Mouse (Mus musculus) forebrain, embryonic 10.5 days (tissue): ENCODE measurements at regions not wholly inside any gene's neighbourhood (a gene's known extent, or its start where the extent isn't known, plus 50 kb on each side); places are given as distances from the start of the nearest gene placed in this dataset.

Experiments used
- DNase-seq: peaks from one replicate; pipeline ENCODE4 v3.0.0-alpha.2; 2017; ENCODE audit warnings: low spot score; ENCODE audit errors: extremely low spot score
- H3K27ac ChIP-seq: fragments of 300-500 bp; sonication (generic); 2 replicates; pipeline ENCODE4 v1.5.1; 2016; ENCODE audit warnings: mild to moderate bottlenecking
- H3K27me3 ChIP-seq: fragments of 300-500 bp; sonication (generic); 2 replicates; pipeline ENCODE4 v1.6.1; 2016; ENCODE audit warnings: mild to moderate bottlenecking; ENCODE audit not compliant: poor library complexity, severe bottlenecking
- H3K36me3 ChIP-seq: fragments of 300-500 bp; sonication (generic); replicated peaks from 2 replicates; pipeline ENCODE4 v1.6.1; 2016; ENCODE audit warnings: mild to moderate bottlenecking, moderate library complexity
- H3K4me1 ChIP-seq: fragments of 300-500 bp; sonication (generic); 2 replicates; pipeline ENCODE4 v1.6.1; 2016
- H3K4me3 ChIP-seq: fragments of 300-500 bp; sonication (generic); 2 replicates; pipeline ENCODE4 v1.5.1; 2016; ENCODE audit warnings: mild to moderate bottlenecking, moderate library complexity
- H3K9me3 ChIP-seq: fragments of 300-500 bp; sonication (generic); 2 replicates; pipeline ENCODE4 v1.6.1; 2016; ENCODE audit warnings: mild to moderate bottlenecking, moderate library complexity
- WGBS: fragments of 180-500 bp; shearing (Covaris S2); methylation state at CpG from one replicate; pipeline ENCODE4 v1.1.7; 2016; 5-methylcytosine and 5-hydroxymethylcytosine counted together

- Histone ChIP-seq H3K27me3 (no peaks in the 10 kb centered on the region), H3K4me3 (no peak overlapping the region), H3K36me3 (no peaks in the 10 kb centered on the region), H3K9me3 (no peaks in the 10 kb centered on the region), H3K27ac (no peak overlapping the region), H3K4me1 (no peaks in the 10 kb centered on the region; the same call in 1 of the 2 replicates)
- 70% methylated on average over 2 of the region's 2 CpGs for whole genome bisulfite sequencing
- no peak for DNase-seq
Observed at GRCm38 (mm10) chr7:40751779-40752178, 146.3 kb upstream of the Vstm2b start.

GRCm38 (mm10) chr7:40752195-40752594 is 145.9 kb upstream of the Vstm2b start:
- H3K4me3 ChIP-seq = no peak overlapping the region
- H3K36me3 ChIP-seq = no peaks in the 10 kb centered on the region
- no peak overlapping the region for H3K27ac ChIP-seq
- H3K4me1 ChIP-seq = no peaks in the 10 kb centered on the region; the same call in 1 of the 2 replicates
- DNase-seq = no peak
- 69% methylated on average over 3 of the region's 3 CpGs for WGBS
- no peaks in the 10 kb centered on the region for H3K27me3 ChIP-seq
- no peaks in the 10 kb centered on the region for H3K9me3 ChIP-seq

- H3K27ac ChIP-seq = no peak overlapping the region
- WGBS = 82% methylated on average over 1 of the region's 1 CpGs
- no peak overlapping the region for H3K4me3 ChIP-seq
- no peaks in the 10 kb centered on the region; the same call in 1 of the 2 replicates for H3K4me1 ChIP-seq
- H3K27me3 ChIP-seq = no peaks in the 10 kb centered on the region
- no peaks in the 10 kb centered on the region for H3K9me3 ChIP-seq
- H3K36me3 ChIP-seq = no peaks in the 10 kb centered on the region
- DNase-seq = no peak
Observed at GRCm38 (mm10) chr7:40753490-40753889, 144.6 kb upstream of the Vstm2b start.

- Histone ChIP-seq H3K36me3 (no peaks in the 10 kb centered on the region), H3K27ac (no peak overlapping the region), H3K27me3 (no peaks in the 10 kb centered on the region), H3K4me1 (no peaks in the 10 kb centered on the region), H3K4me3 (no peak overlapping the region), H3K9me3 (no peaks in the 10 kb centered on the region)
- no peak for DNase-seq
- WGBS = 34% methylated on average over 5 of the region's 5 CpGs
Observed at GRCm38 (mm10) chr7:40762520-40762919, 135.6 kb upstream of the Vstm2b start.

- DNase-seq = no peak
- no peaks in the 10 kb centered on the region for H3K36me3 ChIP-seq
- WGBS = 52% methylated on average over 3 of the region's 3 CpGs
- no peak overlapping the region for H3K27ac ChIP-seq
- no peaks in the 10 kb centered on the region for H3K4me1 ChIP-seq
- no peaks in the 10 kb centered on the region for H3K27me3 ChIP-seq
- H3K4me3 ChIP-seq = no peak overlapping the region
- no peaks in the 10 kb centered on the region for H3K9me3 ChIP-seq
Observed at GRCm38 (mm10) chr7:40766142-40766541, 132.0 kb upstream of the Vstm2b start.

- peaks cover 10% of the 10 kb centered on the region; the same call in 1 of the 2 replicates for H3K4me1 ChIP-seq
- H3K27ac ChIP-seq = no peak overlapping the region
- no peak overlapping the region for H3K4me3 ChIP-seq
- WGBS = 28% methylated on average over 4 of the region's 4 CpGs
- H3K36me3 ChIP-seq = no peaks in the 10 kb centered on the region
- no peaks in the 10 kb centered on the region for H3K9me3 ChIP-seq
- no peak for DNase-seq
- H3K27me3 ChIP-seq = no peaks in the 10 kb centered on the region
Observed at GRCm38 (mm10) chr7:40776220-40776619, 121.9 kb upstream of the Vstm2b start.

- Histone ChIP-seq H3K36me3 (no peaks in the 10 kb centered on the region), H3K9me3 (no peaks in the 10 kb centered on the region), H3K27ac (no peak overlapping the region), H3K4me3 (no peak overlapping the region), H3K27me3 (no peaks in the 10 kb centered on the region), H3K4me1 (no peaks in the 10 kb centered on the region)
- no peak for DNase-seq
- 83% methylated on average over 1 of the region's 1 CpGs for WGBS
Observed at GRCm38 (mm10) chr7:40784906-40785305, 113.2 kb upstream of the Vstm2b start.

GRCm38 (mm10) chr7:40786758-40787157 is 111.4 kb upstream of the Vstm2b start:
- Histone ChIP-seq H3K4me1 (no peaks in the 10 kb centered on the region), H3K9me3 (no peaks in the 10 kb centered on the region), H3K27ac (no peak overlapping the region), H3K27me3 (no peaks in the 10 kb centered on the region), H3K36me3 (no peaks in the 10 kb centered on the region), H3K4me3 (no peak overlapping the region)
- WGBS = 88% methylated on average over 2 of the region's 2 CpGs
- DNase-seq = no peak

- no peaks in the 10 kb centered on the region for H3K36me3 ChIP-seq
- no peaks in the 10 kb centered on the region for H3K9me3 ChIP-seq
- no peaks in the 10 kb centered on the region for H3K4me1 ChIP-seq
- no peak for DNase-seq
- no peak overlapping the region for H3K27ac ChIP-seq
- H3K27me3 ChIP-seq = no peaks in the 10 kb centered on the region
- no peak overlapping the region for H3K4me3 ChIP-seq
- 91% methylated on average over 2 of the region's 2 CpGs for WGBS
Observed at GRCm38 (mm10) chr7:40788486-40788885, 109.6 kb upstream of the Vstm2b start.

GRCm38 (mm10) chr7:40794458-40795207 is 103.5 kb upstream of the Vstm2b start:
- WGBS = 91% methylated on average over 11 of the region's 11 CpGs
- Histone ChIP-seq H3K4me3 (no peak overlapping the region), H3K27ac (no peak overlapping the region)

GRCm38 (mm10) chr7:40799794-40800193 is 98.3 kb upstream of the Vstm2b start:
- 75% methylated on average over 7 of the region's 7 CpGs for WGBS
- no peak for DNase-seq
- H3K4me3 ChIP-seq = no peak overlapping the region
- H3K27ac ChIP-seq = no peak overlapping the region
- no peaks in the 10 kb centered on the region for H3K4me1 ChIP-seq
- H3K9me3 ChIP-seq = no peaks in the 10 kb centered on the region
- no peaks in the 10 kb centered on the region for H3K36me3 ChIP-seq
- H3K27me3 ChIP-seq = no peaks in the 10 kb centered on the region

More at GRCm38 (mm10) chr7:40794458-40795207, 103.5 kb upstream of the Vstm2b start:
- no peak for DNase-seq
- no peaks in the 10 kb centered on the region for H3K9me3 ChIP-seq
- H3K27me3 ChIP-seq = no peaks in the 10 kb centered on the region
- H3K4me1 ChIP-seq = no peaks in the 10 kb centered on the region
- H3K36me3 ChIP-seq = no peaks in the 10 kb centered on the region

GRCm38 (mm10) chr7:40801291-40801690 is 96.8 kb upstream of the Vstm2b start:
- no peak overlapping the region for H3K27ac ChIP-seq
- no peaks in the 10 kb centered on the region for H3K9me3 ChIP-seq
- H3K4me3 ChIP-seq = no peak overlapping the region
- 74% methylated on average over 2 of the region's 2 CpGs for WGBS
- no peaks in the 10 kb centered on the region for H3K27me3 ChIP-seq
- no peaks in the 10 kb centered on the region for H3K4me1 ChIP-seq
- no peaks in the 10 kb centered on the region for H3K36me3 ChIP-seq
- DNase-seq = no peak

GRCm38 (mm10) chr7:40805211-40805610 is 92.9 kb upstream of the Vstm2b start:
- Histone ChIP-seq H3K27me3 (no peaks in the 10 kb centered on the region), H3K36me3 (no peaks in the 10 kb centered on the region), H3K27ac (no peak overlapping the region), H3K4me1 (no peaks in the 10 kb centered on the region), H3K9me3 (no peaks in the 10 kb centered on the region), H3K4me3 (no peak overlapping the region)
- DNase-seq = no peak
- WGBS = 70% methylated on average over 2 of the region's 2 CpGs
